Mouse (Mus musculus): ENCODE measurements around the gene Sik1. TPM values are rescaled to one million over a fixed set of nuclear protein-coding genes. Genes with fewer than 3 reads are reported as not detected.
A peak's percentile ranks its signal among the peaks of the same experiment; 100 is the strongest.

The Sik1 gene
- total and polyA plus RNA-seq, 3 experiments: 17.1 to 56.9 (median 36.7) TPM

DNA sequence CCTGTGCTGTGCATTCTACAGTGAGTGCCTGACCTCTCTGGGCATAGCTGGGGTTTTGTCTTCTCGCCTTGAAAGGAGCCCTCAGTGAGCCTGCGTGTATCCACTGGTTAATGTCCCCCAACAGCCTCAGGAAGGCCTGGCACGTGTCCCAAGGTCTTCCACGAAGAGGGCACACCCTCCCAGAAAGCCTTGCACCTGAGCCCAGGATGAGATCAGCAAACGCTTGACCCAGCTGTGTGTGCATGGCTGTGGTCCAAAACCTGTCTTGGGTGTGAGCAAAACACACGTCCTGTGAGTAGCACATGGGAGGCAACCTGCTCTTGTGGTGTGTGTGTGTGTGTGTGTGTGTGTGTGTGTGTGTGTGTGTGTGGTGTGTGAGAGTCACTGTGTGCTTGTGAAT is 28.9 kb downstream of the Sik1 start:
- Histone ChIP-seq H3K79me2 (replicated peaks; ENCODE audit: control insufficient read depth, extremely low read depth, insufficient read depth, poor library complexity, severe bottlenecking) (no peaks in the 10 kb centered on the region), H3K4me3 (replicated peaks in 1 of 3; ENCODE audit: low read depth in 2 of 3, low read length in 2 of 3, poor library complexity in 1 of 3) (peak overlapping the region in 1 of 3 experiments; percentile 7), H3K4me2 (ENCODE audit: insufficient read depth, low read depth, poor library complexity, severe bottlenecking) (no peak overlapping the region), H3K27me3 (replicated peaks) (no peaks in the 10 kb centered on the region), H3K27ac (ENCODE audit: insufficient read depth, low read depth) (0 out of 2 replicates have a peak overlapping the region, but pooled peaks have one; percentile 10), H3K9ac (ENCODE audit: insufficient read depth, low read depth) (no peak overlapping the region), H3K36me3 (replicated peaks in 1 of 2; ENCODE audit: control insufficient read depth in 1 of 2, insufficient read depth in 1 of 2, low read length in 1 of 2) (no peaks in the 10 kb centered on the region), H3K9me3 (replicated peaks; ENCODE audit: low read length) (no peaks in the 10 kb centered on the region), H3K4me1 (ENCODE audit: control insufficient read depth in 1 of 2, insufficient read depth in 2 of 2) (peaks cover 60 to 69% of the 10 kb centered on the region in 2 experiments)
- no peak for DNase-seq (ENCODE audit: extremely low read depth)
- no peak for TF ChIP-seq ZKSCAN1 (IDR thresholded peaks at IDR 0.05; ENCODE audit: borderline replicate concordance, low read depth, low read length)
- peak; percentile 39; the same call in 1 of the 2 replicates for TF ChIP-seq BHLHE40 (IDR thresholded peaks at IDR 0.05; ENCODE audit: low read depth, low read length)
- no peak for TF ChIP-seq KAT2A (IDR thresholded peaks at IDR 0.05; ENCODE audit: insufficient replicate concordance, low read length)
- dilution Hi-C loops (cut with MboI; ENCODE audit: extremely low pct_ligation_motif_present, extremely low pct_unique_long_range_greater_than_20kb, low sequenced_read_pairs) (no loop called here), in situ Hi-C loops (cut with MboI; ENCODE audit: low pct_ligation_motif_present, low pct_unique_long_range_greater_than_20kb, low sequenced_read_pairs) (no loop called here)

- Histone ChIP-seq H3K4me2 (ENCODE audit: insufficient read depth, low read depth, poor library complexity, severe bottlenecking) (no peak overlapping the region), H3K27ac (ENCODE audit: insufficient read depth, low read depth) (no peak overlapping the region), H3K4me3 (replicated peaks in 1 of 3; ENCODE audit: low read depth in 2 of 3, low read length in 2 of 3, poor library complexity in 1 of 3) (no peak overlapping the region), H3K36me3 (replicated peaks in 1 of 2; ENCODE audit: control insufficient read depth in 1 of 2, insufficient read depth in 1 of 2, low read length in 1 of 2) (no peaks in the 10 kb centered on the region), H3K9me3 (replicated peaks; ENCODE audit: low read length) (no peaks in the 10 kb centered on the region), H3K9ac (ENCODE audit: insufficient read depth, low read depth) (no peak overlapping the region), H3K4me1 (ENCODE audit: control insufficient read depth in 1 of 2, insufficient read depth in 2 of 2) (peaks cover 66 to 70% of the 10 kb centered on the region in 2 experiments), H3K27me3 (replicated peaks) (no peaks in the 10 kb centered on the region), H3K79me2 (replicated peaks; ENCODE audit: control insufficient read depth, extremely low read depth, insufficient read depth, poor library complexity, severe bottlenecking) (no peaks in the 10 kb centered on the region)
- no peak for DNase-seq (ENCODE audit: extremely low read depth)
- dilution Hi-C loops (cut with MboI; ENCODE audit: extremely low pct_ligation_motif_present, extremely low pct_unique_long_range_greater_than_20kb, low sequenced_read_pairs): no loop called here
- in situ Hi-C loops (cut with MboI; ENCODE audit: low pct_ligation_motif_present, low pct_unique_long_range_greater_than_20kb, low sequenced_read_pairs): no loop called here
- TF ChIP-seq POLR2AphosphoS2 (IDR thresholded peaks at IDR 0.05; ENCODE audit: low read depth, low read length): no peak
- TF ChIP-seq NELFE (IDR thresholded peaks at IDR 0.05; ENCODE audit: low read depth, low read length): no peak
- no peak for TF ChIP-seq CHD2 (IDR thresholded peaks at IDR 0.05; ENCODE audit: low read length)
- TF ChIP-seq UBTF (IDR thresholded peaks at IDR 0.05; ENCODE audit: low read depth, low read length): no peak
- no peak for TF ChIP-seq RAD21 (IDR thresholded peaks at IDR 0.05; ENCODE audit: low read depth, low read length)
- no peak for TF ChIP-seq MYC (IDR thresholded peaks at IDR 0.05; ENCODE audit: low read depth, low read length)
- TF ChIP-seq IRF4 (IDR thresholded peaks at IDR 0.05; ENCODE audit: low read depth, low read length): no peak
- no peak for TF ChIP-seq ELF1 (IDR thresholded peaks at IDR 0.05; ENCODE audit: low read depth, low read length)
- TF ChIP-seq ZKSCAN1 (IDR thresholded peaks at IDR 0.05; ENCODE audit: borderline replicate concordance, low read depth, low read length): no peak
- TF ChIP-seq TBP (conservative IDR thresholded peaks at IDR 0.05; ENCODE audit: low read depth, low read length): no peak
- TF ChIP-seq SMC3 (IDR thresholded peaks at IDR 0.05; ENCODE audit: low read depth, low read length): no peak
- TF ChIP-seq PAX5 (IDR thresholded peaks at IDR 0.05; ENCODE audit: low read length): no peak
- TF ChIP-seq USF2 (conservative IDR thresholded peaks at IDR 0.05; ENCODE audit: low read depth, low read length): no peak
Observed at GRCm38 (mm10) chr17:31825678-31826077, 29.9 kb downstream of the Sik1 start.

Measured in CH12.LX (cell line).